Mouse (Mus musculus): ENCODE measurements around the gene Apol7b.
"Not testable (repeated sequence)": the region's sequence is repeated elsewhere in the genome, so short reads cannot be mapped to it uniquely, and the experiment has no call there.

Apol7b gene

GRCm38 (mm10) chr15:77447392-77447791 is at the start of gene Apol7b:
Apol7b (minus strand) TSS chr15:77447492.
- DNase-seq (ENCODE audit: low spot score), result not testable (repeated sequence)

- not testable (repeated sequence) for DNase-seq (ENCODE audit: low spot score)
Observed at GRCm38 (mm10) chr15:77494694-77495093, 47.4 kb upstream of the Apol7b start.

DNA sequence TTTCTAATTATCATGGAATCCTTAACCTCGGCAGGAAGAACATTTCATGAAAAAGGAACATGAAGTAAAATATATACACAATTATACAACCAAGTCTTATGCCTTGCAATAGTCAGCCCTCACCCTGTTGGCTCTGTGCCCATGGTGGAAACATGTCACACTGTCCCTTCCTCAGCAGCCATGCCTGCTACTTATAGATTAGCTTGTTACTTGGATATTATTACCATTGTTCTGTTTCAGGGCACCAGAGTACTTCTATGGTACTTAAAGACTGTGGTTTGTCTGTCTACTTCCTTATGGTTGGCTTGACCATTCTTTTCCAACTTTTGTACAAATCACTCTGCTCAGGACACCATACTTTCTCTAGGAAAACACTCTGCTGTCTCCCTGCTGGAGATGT is 45.9 kb upstream of the Apol7b start:
- DNase-seq (ENCODE audit: low spot score), result not testable (repeated sequence)

GRCm38 (mm10) chr15:77482140-77482794 is 35.0 kb upstream of the Apol7b start:
- DNase-seq (ENCODE audit: low spot score), result no peak

GRCm38 (mm10) chr15:77476693-77477092 is 29.4 kb upstream of the Apol7b start, which contains the start of gene Apol10a:
Apol10a (plus strand) TSS chr15:77477047.
- DNase-seq (ENCODE audit: low spot score), result not testable (repeated sequence)

- not testable (repeated sequence) for DNase-seq (ENCODE audit: low spot score)
Observed at GRCm38 (mm10) chr15:77474699-77475390, 27.6 kb upstream of the Apol7b start.

GRCm38 (mm10) chr15:77449927-77450326 is 2.6 kb upstream of the Apol7b start:
- DNase-seq (ENCODE audit: low spot score), result not testable (repeated sequence)

GRCm38 (mm10) chr15:77445668-77446067 is 1.6 kb downstream of the Apol7b start:
- not testable (repeated sequence) for DNase-seq (ENCODE audit: low spot score)

DNA sequence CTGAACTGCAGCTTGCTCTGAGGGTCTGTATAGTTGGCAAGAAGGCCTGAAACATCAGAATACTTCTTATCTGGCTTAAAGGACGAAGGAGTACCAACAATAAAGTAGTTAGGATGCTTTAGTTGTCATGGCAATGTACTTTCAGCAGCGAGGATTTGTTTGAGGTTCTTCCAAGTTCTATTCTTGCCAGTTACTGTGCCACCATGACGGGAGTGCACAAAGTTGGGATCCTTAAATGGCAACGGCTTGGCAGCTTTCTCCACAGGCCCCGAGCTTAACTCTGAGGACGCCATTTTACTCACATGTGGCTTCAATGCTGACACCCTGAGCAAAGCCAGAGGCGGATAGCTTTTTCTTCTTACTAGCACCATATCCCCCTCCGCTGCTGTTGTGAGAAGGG is 2.5 kb downstream of the Apol7b start:
- DNase-seq (ENCODE audit: low spot score), result peak; percentile 10

DNA sequence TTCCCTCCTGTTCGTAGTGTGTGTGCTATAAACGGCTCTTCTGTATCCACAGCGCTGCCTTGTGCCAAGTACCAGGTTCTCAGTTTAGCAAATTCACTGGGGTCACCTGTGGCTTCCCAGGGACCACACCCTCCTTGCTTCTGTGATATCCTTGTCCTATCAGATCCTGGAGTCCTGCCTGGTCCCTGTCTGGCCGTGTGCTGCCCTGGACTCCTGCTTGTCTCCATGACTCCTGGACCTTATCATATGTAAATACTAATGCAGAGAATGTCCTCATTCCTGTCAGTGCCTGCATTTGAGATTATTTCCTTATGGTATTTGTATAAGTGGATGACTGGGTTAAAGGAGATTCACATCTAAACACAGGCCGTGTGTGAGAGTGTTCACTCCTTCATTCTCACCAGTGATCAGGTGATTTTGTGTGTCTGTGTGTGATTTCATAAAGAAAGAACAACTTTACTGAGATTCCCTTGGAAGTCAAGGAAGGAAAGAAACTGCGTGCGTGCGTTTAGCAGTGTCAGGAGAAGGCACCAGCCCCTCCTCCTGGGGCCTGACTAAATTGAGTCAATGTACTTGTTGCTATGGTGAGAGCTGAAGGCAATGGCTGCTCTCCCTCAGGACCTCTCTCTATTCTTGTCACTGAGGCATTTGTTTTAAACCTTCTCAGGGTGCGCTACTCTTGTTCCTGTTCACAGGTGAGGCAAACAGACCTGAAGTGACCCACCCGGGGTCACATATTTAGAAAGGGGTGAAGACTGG is 18.4 kb downstream of the Apol7b start:
- DNase-seq (ENCODE audit: low spot score), result not testable (repeated sequence)

DNA sequence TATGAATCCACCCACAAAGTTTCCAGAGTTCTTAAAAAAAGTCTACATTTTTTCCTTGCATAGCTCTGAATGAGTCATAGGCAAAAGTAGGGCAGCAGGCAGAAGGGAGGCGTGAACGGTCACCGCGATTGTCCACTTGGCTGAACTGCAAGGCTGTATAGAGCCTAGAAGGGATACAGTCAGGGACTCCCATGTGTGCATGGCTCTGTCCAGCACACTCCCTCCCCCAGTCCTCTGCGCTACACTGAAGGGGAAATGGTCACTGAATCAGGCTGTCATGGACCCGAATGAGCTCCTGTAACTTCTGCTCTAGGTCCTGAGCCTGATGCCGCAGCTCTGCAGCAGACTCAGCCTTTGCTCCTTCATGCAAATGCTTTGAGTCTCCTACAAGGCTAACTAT is 24.4 kb downstream of the Apol7b start:
- not testable (repeated sequence) for DNase-seq (ENCODE audit: low spot score)

- DNase-seq (ENCODE audit: low spot score), result not testable (repeated sequence)
Observed at GRCm38 (mm10) chr15:77419657-77420056, 27.6 kb downstream of the Apol7b start.

- DNase-seq (ENCODE audit: low spot score), result not testable (repeated sequence)
Observed at GRCm38 (mm10) chr15:77416655-77417333, 30.5 kb downstream of the Apol7b start.

DNA sequence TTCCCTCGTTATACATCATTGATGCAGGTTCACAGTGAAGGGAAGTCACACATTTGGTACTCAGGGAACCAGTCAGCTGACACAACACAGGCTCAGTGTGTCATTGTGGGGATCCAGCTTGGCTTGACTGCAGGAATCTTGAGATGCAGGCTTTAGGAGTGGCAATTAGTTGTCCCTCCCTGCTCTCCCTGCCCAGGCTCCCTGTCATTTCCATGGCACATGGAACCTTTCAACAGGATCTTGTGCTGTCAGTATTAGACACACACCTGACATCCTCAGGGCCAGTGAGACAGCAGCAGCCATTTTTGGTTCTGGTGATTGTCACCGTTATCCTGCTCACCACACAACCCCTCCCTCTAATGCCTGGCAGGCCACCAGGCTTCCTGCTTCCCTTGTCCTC is 31.6 kb downstream of the Apol7b start:
- not testable (repeated sequence) for DNase-seq (ENCODE audit: low spot score)

DNA sequence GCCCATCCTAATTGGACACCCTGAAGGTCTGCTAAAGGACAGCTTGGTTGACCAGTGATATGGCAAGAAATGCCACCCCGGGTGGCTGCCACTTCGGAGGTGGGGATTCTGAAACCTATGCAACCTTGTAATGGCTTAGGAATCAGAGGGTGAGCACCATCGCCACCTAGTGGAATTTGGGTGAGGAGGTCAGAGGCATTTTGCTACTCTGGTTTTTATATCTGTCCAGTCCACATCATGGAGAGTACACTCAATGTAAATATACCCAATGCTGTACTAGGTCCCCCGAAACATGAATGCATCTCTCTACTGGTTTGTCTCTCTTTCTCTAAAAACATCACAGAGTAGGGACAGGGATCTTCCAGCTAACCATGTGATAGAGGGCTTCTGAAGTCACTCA is 34.6 kb downstream of the Apol7b start:
- not testable (repeated sequence) for DNase-seq (ENCODE audit: low spot score)

DNA sequence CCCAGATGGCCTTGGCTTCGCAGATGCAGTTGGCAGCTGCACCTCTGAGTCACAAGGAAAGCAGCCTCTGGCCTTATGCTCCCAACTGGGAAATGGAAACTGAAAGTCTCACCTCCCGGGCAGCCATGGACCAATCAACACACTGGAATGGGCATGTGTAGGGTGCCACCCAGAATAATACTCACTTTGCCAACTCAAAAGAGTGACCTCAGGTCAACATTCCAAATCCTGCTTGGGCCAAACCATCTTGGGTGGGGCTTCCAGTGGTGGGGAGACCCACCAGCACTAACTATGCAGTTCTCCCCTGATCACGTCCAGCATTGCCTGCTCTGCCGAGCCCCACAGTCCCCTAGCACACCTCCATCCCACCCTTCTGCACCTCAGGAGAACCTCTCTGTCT is 36.3 kb downstream of the Apol7b start, which contains the start of gene Apol9a:
Gene Apol9a (minus strand): TSS at position 101 of the 400 bp plus-strand sequence.
- DNase-seq (ENCODE audit: low spot score), result not testable (repeated sequence)

DNA sequence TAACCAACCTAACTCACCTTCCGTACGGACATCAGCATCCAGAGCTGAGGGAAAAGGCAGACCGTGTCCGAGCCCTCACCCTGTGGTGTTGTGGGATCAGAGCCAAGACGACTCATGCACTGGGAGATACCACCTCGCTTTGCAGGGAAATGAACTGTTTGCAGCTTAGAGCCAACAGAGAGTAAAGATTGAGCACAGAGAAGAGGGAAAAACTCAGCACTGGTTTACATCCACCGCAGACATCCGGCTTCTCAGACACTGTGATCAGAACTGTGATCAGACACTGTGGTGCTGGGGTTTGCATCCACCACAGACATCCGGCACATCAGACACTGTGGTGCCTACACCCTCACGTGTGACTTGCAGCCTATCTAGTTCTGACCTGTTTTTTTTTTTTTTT is 40.9 kb downstream of the Apol7b start:
- DNase-seq (ENCODE audit: low spot score), result not testable (repeated sequence)

DNA sequence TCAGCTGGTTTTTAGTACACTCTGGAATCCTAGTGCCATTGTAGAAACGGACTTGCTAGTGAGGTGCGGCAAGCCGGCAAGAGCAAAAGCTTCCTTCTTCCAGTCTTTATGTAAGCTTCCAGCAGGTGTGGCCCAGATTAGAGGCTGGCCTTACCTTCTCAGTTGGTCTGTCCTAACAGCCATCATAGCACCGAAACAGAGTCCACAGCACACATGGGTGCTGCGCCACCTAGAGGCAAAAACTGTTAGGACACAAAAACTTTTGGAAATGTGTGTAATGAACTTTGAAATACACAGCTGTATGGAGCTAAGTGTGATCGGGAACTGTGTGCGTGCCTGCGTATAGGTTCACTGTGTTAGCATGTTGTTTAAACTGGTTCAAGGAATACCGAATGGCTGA is 48.3 kb downstream of the Apol7b start, which contains the start of gene Apol7a:
Gene Apol7a (minus strand): TSS at position 84 of the 400 bp plus-strand sequence.
- DNase-seq (ENCODE audit: low spot score), result not testable (repeated sequence)

DNA sequence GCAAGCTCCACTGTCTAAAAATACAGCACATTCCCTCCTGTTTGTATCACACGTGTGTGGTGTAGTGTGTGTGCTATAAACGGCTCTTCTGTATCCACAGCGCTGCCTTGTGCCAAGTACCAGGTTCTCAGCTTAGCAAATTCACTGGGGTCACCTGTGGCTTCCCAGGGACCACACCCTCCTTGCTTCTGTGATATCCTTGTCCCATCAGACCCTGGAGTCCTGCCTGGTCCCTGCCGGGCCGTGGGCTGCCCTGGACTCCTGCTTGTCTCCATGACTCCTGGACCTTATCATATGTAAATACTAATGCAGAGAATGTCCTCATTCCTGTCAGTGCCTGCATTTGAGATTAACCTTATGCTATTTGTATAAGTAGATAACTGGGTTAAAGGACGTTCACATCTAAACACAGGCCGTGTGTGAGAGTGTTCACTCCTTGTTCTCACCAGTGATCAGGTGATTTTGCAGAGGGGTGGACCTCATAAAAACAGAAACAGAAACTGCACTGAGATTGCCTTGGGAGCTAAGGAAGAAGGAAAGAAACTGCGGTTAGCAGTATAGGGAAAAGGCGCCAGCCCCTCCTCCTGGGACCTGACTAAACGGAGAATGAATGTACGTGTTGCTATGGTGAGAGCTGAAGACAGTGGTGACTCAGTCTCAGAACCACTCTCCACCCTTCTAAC is 49.7 kb downstream of the Apol7b start:
- DNase-seq (ENCODE audit: low spot score), result not testable (repeated sequence)

DNA sequence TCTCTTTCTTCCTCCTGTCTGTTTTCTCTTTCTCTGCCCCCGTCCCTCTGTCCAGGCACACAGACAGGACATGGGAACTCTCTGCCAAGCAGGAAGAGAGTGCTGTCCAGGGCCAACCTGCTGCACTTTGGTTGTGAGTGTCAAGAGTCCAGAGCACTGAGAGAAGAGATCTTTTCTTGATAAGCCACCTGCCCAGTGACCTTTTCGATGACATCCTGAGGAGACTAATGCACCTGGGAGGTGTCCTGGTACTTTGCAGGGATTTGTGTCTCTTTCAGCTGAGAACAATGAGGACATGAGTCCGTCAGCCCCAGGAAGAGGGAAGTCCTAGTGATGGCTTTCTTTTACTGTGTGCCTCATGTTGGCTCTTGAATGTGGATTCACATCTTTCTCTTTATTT is 53.5 kb downstream of the Apol7b start:
- not testable (repeated sequence) for DNase-seq (ENCODE audit: low spot score)

GRCm38 (mm10) chr15:77387462-77387861 is 59.8 kb downstream of the Apol7b start:
- DNase-seq (ENCODE audit: low spot score), result no peak

Measured in layer of hippocampus, adult 9-10 months (tissue).